Mouse (Mus musculus) megakaryocyte progenitor cell, adult 5-6 weeks (primary cell): ENCODE data around the gene Lonp1. TPM values are rescaled to one million over a fixed set of nuclear protein-coding genes. Genes with fewer than 3 reads are reported as not detected.
A peak's percentile ranks its signal among the peaks of the same experiment; 100 is the strongest.

Experiments
- ATAC-seq: replicated peaks from 2 replicates; pipeline ENCODE4 v1.8.0; 2016; ENCODE audit warnings: mild to moderate bottlenecking, moderate TSS enrichment, inconsistent platforms; ENCODE audit not compliant: poor library complexity
- total RNA-seq, 2 experiments: library from RNA; stranded (forward) in 1 of 2; stranded (reverse) in 1 of 2; fragments of 157-497, 149-512 nt in 1 of 2; fragments of 200-1000 nt in 1 of 2; gene quantifications; 2 replicates each; pipeline versions ENCODE4 v1.2.3 to v1.2.4; 2015 to 2017

Lonp1 gene
- total RNA-seq, 2 experiments from 2014 or later = 23.1 to 68.8 TPM

DNA sequence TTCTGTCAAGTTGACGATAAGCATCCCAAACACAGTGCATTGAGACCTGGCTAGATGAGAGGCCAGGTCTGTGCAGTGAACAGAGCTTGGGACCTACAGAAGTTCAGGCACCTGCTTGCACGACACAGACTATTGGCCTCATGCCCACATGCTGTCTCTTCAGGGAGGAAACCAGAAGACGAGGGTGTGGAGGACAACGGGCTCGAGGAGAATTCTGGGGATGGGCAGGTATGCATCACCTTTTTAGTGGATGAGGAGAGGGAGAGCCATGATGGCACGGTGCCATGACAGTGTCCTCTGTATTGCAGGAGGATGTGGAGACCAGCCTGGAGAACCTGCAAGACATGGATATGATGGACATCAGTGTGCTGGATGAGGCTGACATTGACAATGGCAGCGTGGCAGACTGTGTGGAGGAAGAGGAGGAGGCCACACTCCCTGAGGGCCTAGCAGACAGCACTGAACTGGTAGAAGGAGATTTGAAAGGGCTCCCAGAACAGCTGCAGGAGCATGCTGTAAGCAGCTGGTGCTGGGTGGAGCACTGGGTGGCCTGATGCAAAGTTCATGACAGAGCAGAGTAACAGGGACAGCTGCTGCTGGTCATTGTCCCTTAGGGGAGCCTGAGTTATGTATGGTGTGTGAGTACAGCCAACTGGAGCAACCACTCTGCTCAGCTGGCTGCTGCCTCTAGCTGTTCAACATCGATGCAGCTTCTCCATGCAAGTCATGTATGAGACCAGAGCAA lies 33.0 kb downstream of the Lonp1 start:
- no peak for ATAC-seq

DNA sequence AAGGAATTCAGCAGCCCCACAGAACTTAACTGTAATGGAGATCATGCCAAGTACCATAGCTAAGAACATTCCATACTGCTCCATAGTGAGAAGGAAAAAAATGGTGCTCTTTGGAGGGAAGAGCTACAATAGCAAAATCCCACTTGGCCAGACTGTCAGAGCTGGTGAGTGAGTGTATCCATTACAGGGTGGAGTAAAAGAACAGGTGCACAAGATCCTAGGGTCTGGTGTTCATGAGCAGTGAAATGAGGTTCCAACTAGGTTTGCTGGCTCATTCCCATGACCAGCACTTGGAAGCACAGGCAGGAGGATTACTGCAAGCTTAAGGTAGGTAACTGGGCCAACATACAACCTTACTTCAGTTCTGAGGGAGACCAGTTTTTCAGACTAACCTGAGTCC lies 34.1 kb downstream of the Lonp1 start:
- no peak for ATAC-seq

GRCm38 (mm10) chr17:56588921-56589320 lies 37.8 kb downstream of the Lonp1 start:
- ATAC-seq = no peak

GRCm38 (mm10) chr17:56587773-56588172 lies 38.9 kb downstream of the Lonp1 start:
- ATAC-seq = no peak

GRCm38 (mm10) chr17:56585171-56585821 lies 41.4 kb downstream of the Lonp1 start:
- peak; percentile 19 for ATAC-seq

DNA sequence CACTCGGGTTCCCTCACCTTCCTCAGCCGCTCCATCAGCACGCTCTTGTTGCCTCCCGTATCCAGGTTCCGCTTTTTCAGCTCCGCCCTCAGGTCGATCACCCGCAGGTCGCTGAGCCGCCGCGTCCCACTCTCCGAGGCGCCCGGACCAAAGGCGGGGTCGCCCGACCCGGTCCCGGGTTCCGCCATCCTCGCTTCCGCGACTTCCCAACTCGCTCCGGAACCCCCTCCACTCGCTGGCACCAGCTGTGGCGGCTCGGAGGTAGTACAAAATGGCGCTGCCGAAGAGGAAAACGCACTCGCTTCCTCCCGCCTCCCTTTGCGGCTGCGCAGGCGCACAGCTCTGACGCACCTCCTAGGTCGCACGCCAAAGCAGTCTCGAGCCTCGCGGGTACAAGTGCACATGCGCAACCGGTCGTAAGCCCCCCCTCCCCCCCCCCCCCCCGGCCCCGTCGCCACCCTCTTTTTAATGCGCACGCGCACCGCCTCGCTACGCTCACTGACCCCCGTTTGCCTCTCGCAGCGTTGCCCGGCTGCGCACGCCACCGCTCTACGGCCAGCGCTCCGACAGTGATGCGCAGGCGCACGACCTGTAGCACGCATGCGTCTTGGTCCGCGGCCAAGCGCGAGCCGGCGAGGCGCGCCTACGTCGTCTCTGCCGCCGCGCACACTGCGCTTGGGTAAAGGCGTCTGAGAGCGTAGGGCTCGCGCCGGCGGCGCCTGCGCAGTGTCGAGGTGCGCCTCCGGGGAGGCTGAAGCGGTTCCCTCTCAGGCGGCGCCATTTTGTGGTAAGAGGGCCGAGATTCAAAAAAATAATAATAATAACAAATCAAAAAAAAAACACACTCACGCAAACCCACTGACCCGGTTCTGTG lies 42.2 kb downstream of the Lonp1 start, which contains the start of the genes Safb2 and Safb:
Gene Safb2, minus strand, starts transcription at position 329 of the 874 bp plus-strand sequence.
Gene Safb, plus strand, starts transcription at position 569 of the 874 bp plus-strand sequence.
- peak; percentile 79 for ATAC-seq

GRCm38 (mm10) chr17:56583611-56584256 lies 43.0 kb downstream of the Lonp1 start:
- ATAC-seq = peak; percentile 17

- ATAC-seq = no peak
Measured at GRCm38 (mm10) chr17:56583071-56583470, 43.6 kb downstream of the Lonp1 start.

- ATAC-seq = no peak
Measured at GRCm38 (mm10) chr17:56572939-56573338, 53.7 kb downstream of the Lonp1 start.

GRCm38 (mm10) chr17:56572154-56572553 lies 54.5 kb downstream of the Lonp1 start:
- ATAC-seq = no peak

DNA sequence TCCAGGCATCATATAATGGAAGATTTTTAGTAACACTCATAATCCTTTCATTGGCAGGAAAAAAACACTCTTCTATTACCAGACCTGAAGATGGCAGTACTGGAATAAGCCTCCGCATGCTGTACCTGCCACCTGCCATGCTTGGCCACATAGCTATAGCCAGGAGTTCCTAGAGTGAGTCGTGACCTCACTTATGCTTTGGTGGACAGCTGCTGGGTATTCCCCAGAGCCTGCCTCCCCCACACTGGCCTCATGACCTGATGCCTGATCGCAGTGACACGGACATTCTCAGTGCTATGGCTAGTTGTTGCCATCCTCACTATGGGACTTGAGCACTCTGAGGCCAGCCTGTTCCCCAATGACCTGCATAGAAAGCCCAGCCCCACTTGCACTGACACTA lies 56.4 kb downstream of the Lonp1 start:
- no peak for ATAC-seq

GRCm38 (mm10) chr17:56567370-56567769 lies 59.3 kb downstream of the Lonp1 start:
- no peak for ATAC-seq

- ATAC-seq = no peak
Measured at GRCm38 (mm10) chr17:56566918-56567317, 59.8 kb downstream of the Lonp1 start.

DNA sequence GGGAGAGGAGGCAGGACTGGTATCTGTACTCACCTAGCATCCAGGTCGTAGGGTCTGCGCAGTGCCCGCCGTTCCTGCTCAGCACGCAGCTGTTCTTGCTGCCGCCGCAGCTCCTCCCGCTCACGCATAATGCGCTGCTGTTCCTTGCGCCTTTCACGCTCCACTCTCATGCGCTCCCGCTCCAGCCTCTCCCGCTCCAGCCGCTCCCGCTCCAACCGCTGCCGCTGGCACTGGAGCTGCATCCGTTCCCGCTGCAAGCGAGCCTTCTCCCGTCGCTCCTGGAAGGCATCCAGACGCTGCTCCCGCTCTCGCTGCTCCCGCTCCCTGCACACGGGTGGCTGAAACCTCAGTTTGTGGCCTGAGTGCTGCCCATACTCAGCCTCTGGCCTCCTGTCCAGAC lies 60.4 kb downstream of the Lonp1 start:
- ATAC-seq = no peak

Other genes starting within 250 kb of the Lonp1 start
- 35.9 and 39.7 TPM in 2 replicates for gene Ptprs, start 150.4 kb downstream of the Lonp1 start, total RNA-seq (2015)
- 35.3 and 38.5 TPM in 2 replicates for gene Ptprs, start 150.4 kb downstream of the Lonp1 start, total RNA-seq (2017)
- not detected in 2 replicates for gene Znrf4, start 114.5 kb downstream of the Lonp1 start, total RNA-seq (2015)
- not detected in 2 replicates for gene Znrf4, start 114.5 kb downstream of the Lonp1 start, total RNA-seq (2017)
- 0.25 and 1.6 TPM in 2 replicates for gene Gm20219, start 72.5 kb downstream of the Lonp1 start, total RNA-seq (2015)
- 0.10 TPM in 1 of 2 replicates, not detected in the other for gene Gm20219, start 72.5 kb downstream of the Lonp1 start, total RNA-seq (2017)
- 56.2 and 63.8 TPM in 2 replicates for gene Safb2, start 42.3 kb downstream of the Lonp1 start, total RNA-seq (2015)
- gene Safb2, start 42.3 kb downstream of the Lonp1 start, total RNA-seq (2017) = 70.3 and 120 TPM in 2 replicates
- 58.8 and 59.6 TPM in 2 replicates for gene Safb, start 42.1 kb downstream of the Lonp1 start, total RNA-seq (2015)
- 79.6 and 88.1 TPM in 2 replicates for gene Safb, start 42.1 kb downstream of the Lonp1 start, total RNA-seq (2017)
- gene 2410015M20Rik, start 17.1 kb downstream of the Lonp1 start, total RNA-seq (2015) = 93.3 and 94.0 TPM in 2 replicates
- 93.3 and 99.4 TPM in 2 replicates for gene 2410015M20Rik, start 17.1 kb downstream of the Lonp1 start, total RNA-seq (2017)
- 1,504 and 1,580 TPM in 2 replicates for gene Rpl36, start 13.5 kb downstream of the Lonp1 start, total RNA-seq (2015)
- gene Rpl36, start 13.5 kb downstream of the Lonp1 start, total RNA-seq (2017) = 2,239 and 2,669 TPM in 2 replicates
- 1.1 TPM in 1 of 2 replicates, not detected in the other for gene Catsperd, start 1.3 kb upstream of the Lonp1 start, total RNA-seq (2015)
- 0.17 and 0.51 TPM in 2 replicates for gene Catsperd, start 1.3 kb upstream of the Lonp1 start, total RNA-seq (2017)
- gene Ranbp3, start 46.4 kb upstream of the Lonp1 start, total RNA-seq (2015) = 24.8 and 34.3 TPM in 2 replicates
- gene Ranbp3, start 46.4 kb upstream of the Lonp1 start, total RNA-seq (2017) = 63.3 and 72.8 TPM in 2 replicates
- gene Ndufa11, start 90.9 kb upstream of the Lonp1 start, total RNA-seq (2015) = 102 and 151 TPM in 2 replicates
- gene Ndufa11, start 90.9 kb upstream of the Lonp1 start, total RNA-seq (2017) = 92.1 and 131 TPM in 2 replicates
- 8.5 and 12.5 TPM in 2 replicates for gene Vmac, start 91.1 kb upstream of the Lonp1 start, total RNA-seq (2015)
- gene Vmac, start 91.1 kb upstream of the Lonp1 start, total RNA-seq (2017) = 4.2 and 6.5 TPM in 2 replicates
- gene Nrtn, start 130.6 kb upstream of the Lonp1 start, total RNA-seq (2015) = not detected in 2 replicates
- gene Nrtn, start 130.6 kb upstream of the Lonp1 start, total RNA-seq (2017) = not detected in 2 replicates
- gene Dus3l, start 137.9 kb upstream of the Lonp1 start, total RNA-seq (2015) = 11.2 and 11.7 TPM in 2 replicates
- 19.2 and 20.4 TPM in 2 replicates for gene Dus3l, start 137.9 kb upstream of the Lonp1 start, total RNA-seq (2017)
- 2.0 and 3.2 TPM in 2 replicates for gene Prr22, start 143.4 kb upstream of the Lonp1 start, total RNA-seq (2015)
- gene Prr22, start 143.4 kb upstream of the Lonp1 start, total RNA-seq (2017) = 0.92 and 1.6 TPM in 2 replicates
- gene Rfx2, start 204.1 kb upstream of the Lonp1 start, total RNA-seq (2015) = 6.4 and 8.8 TPM in 2 replicates
- 4.8 and 5.0 TPM in 2 replicates for gene Rfx2, start 204.1 kb upstream of the Lonp1 start, total RNA-seq (2017)
- gene Acsbg2, start 247.6 kb upstream of the Lonp1 start, total RNA-seq (2015) = not detected in 2 replicates
- not detected in 2 replicates for gene Acsbg2, start 247.6 kb upstream of the Lonp1 start, total RNA-seq (2017)
- gene 1700061G19Rik, start 248.6 kb upstream of the Lonp1 start, total RNA-seq (2015) = 0.07 TPM in 1 of 2 replicates, not detected in the other
- not detected in 2 replicates for gene 1700061G19Rik, start 248.6 kb upstream of the Lonp1 start, total RNA-seq (2017)